Mouse (Mus musculus): ENCODE data around the gene Myoc. TPM values are rescaled to one million over a fixed set of nuclear protein-coding genes. Genes with fewer than 3 reads are reported as not detected.

Gene Myoc
- not detected for total RNA-seq (2023)

GRCm38 (mm10) chr1:162639051-162639750, at the start of gene Myoc:
TSS of gene Myoc (plus strand) at chr1:162639155.

GRCm38 (mm10) chr1:162658119-162658518, 19.2 kb downstream of the Myoc start, which contains the start of gene Myocos:
TSS of gene Myocos (minus strand) at chr1:162658219.

Other genes starting within 250 kb of the Myoc start
- not detected for gene Dnm3, start 161.1 kb upstream of the Myoc start, total RNA-seq (2023)
- gene Mettl13, start 90.6 kb upstream of the Myoc start, total RNA-seq (2023): 1 to 10 TPM; 4.9 to 6.1 TPM
- 10 to 100 TPM; 72.2 to 77.8 TPM for gene Vamp4, start 68.6 kb upstream of the Myoc start, total RNA-seq (2023)
- gene Myocos, start 19.1 kb downstream of the Myoc start, total RNA-seq (2023): not detected
- 100 to 1,000 TPM; 155 to 173 TPM for gene Prrc2c, start 101.4 kb downstream of the Myoc start, total RNA-seq (2023)
- not detected for gene Fmo4, start 174.8 kb downstream of the Myoc start, total RNA-seq (2023)
- gene Fmo1, start 227.5 kb downstream of the Myoc start, total RNA-seq (2023): under 1 TPM in 1 of 2 experiments, not detected in 1; 0.53 TPM